Mouse (Mus musculus) testis, adult 2 months (tissue): ENCODE results near the gene Tead4. TPM values are rescaled to one million over a fixed set of nuclear protein-coding genes. Genes with fewer than 3 reads are reported as not detected.

Source experiments
- H3K27ac ChIP-seq: fragments of 200-500 bp; 2 replicates; pipeline ENCODE4 v1.5.1; 2012; ENCODE audit warnings: low read depth, low read length; ENCODE audit not compliant: control insufficient read depth, insufficient read depth
- H3K27me3 ChIP-seq: fragments of 200-500 bp; 2 replicates; pipeline ENCODE4 v1.6.1; 2012; ENCODE audit warnings: mild to moderate bottlenecking, low read length, moderate library complexity; ENCODE audit not compliant: control insufficient read depth, insufficient read depth
- H3K36me3 ChIP-seq: fragments of 200-500 bp; 2 replicates; pipeline ENCODE4 v1.6.1; 2012; ENCODE audit warnings: mild to moderate bottlenecking, low read length; ENCODE audit not compliant: control insufficient read depth, insufficient read depth
- H3K4me1 ChIP-seq: fragments of 200-500 bp; 2 replicates; pipeline ENCODE4 v1.6.1; 2012; ENCODE audit warnings: low read length; ENCODE audit not compliant: control insufficient read depth, insufficient read depth
- H3K4me3 ChIP-seq: fragments of 200-500 bp; 2 replicates; pipeline ENCODE4 v1.5.1; 2012; ENCODE audit warnings: low read depth, mild to moderate bottlenecking, low read length, moderate library complexity, mixed read lengths; ENCODE audit not compliant: control insufficient read depth
- CTCF ChIP-seq: fragments of 200-500 bp; IDR thresholded peaks from 2 replicates; pipeline ENCODE4 v1.5.1; 2012; ENCODE audit warnings: low read depth, mild to moderate bottlenecking, inconsistent platforms, low read length, moderate library complexity; ENCODE audit not compliant: control insufficient read depth, insufficient read depth, insufficient replicate concordance
- POLR2A ChIP-seq: fragments of 200-500 bp; IDR thresholded peaks from 2 replicates; pipeline ENCODE4 v1.6.1; 2012; ENCODE audit warnings: low read depth, mild to moderate bottlenecking, inconsistent platforms, low read length, moderate library complexity; ENCODE audit not compliant: control insufficient read depth
- polyA plus RNA-seq: library from polyadenylated mRNA; depleted of rRNA; stranded (reverse); fragments of >200 nt; gene quantifications from 2 replicates; pipeline ENCODE4 v1.2.3, GENCODE M21; 2012

Gene Tead4
- polyA plus RNA-seq, 1 experiment = 0.05 TPM

- no peaks in the 10 kb centered on the region for H3K27me3 ChIP-seq
- H3K4me1 ChIP-seq = no peaks in the 10 kb centered on the region
- no peak overlapping the region for H3K4me3 ChIP-seq
- no peak overlapping the region for H3K27ac ChIP-seq
- TF ChIP-seq POLR2A (no peak), CTCF (no peak)
- H3K36me3 ChIP-seq = no peaks in the 10 kb centered on the region
Measured at GRCm38 (mm10) chr6:128275506-128276064, 25.0 kb downstream of the Tead4 start.

- no peak for TF ChIP-seq POLR2A
- TF ChIP-seq CTCF = no peak
- H3K4me3 ChIP-seq = no peak overlapping the region
- no peak overlapping the region for H3K27ac ChIP-seq
- no peaks in the 10 kb centered on the region for H3K27me3 ChIP-seq
- no peaks in the 10 kb centered on the region for H3K4me1 ChIP-seq
- H3K36me3 ChIP-seq = no peaks in the 10 kb centered on the region
Measured at GRCm38 (mm10) chr6:128273507-128273906, 27.1 kb downstream of the Tead4 start.

GRCm38 (mm10) chr6:128272754-128273153, 27.9 kb downstream of the Tead4 start:
- no peak for TF ChIP-seq POLR2A
- TF ChIP-seq CTCF = no peak
- H3K36me3 ChIP-seq = no peaks in the 10 kb centered on the region
- H3K27me3 ChIP-seq = no peaks in the 10 kb centered on the region
- H3K4me3 ChIP-seq = no peak overlapping the region
- no peak overlapping the region for H3K27ac ChIP-seq
- no peaks in the 10 kb centered on the region for H3K4me1 ChIP-seq

DNA sequence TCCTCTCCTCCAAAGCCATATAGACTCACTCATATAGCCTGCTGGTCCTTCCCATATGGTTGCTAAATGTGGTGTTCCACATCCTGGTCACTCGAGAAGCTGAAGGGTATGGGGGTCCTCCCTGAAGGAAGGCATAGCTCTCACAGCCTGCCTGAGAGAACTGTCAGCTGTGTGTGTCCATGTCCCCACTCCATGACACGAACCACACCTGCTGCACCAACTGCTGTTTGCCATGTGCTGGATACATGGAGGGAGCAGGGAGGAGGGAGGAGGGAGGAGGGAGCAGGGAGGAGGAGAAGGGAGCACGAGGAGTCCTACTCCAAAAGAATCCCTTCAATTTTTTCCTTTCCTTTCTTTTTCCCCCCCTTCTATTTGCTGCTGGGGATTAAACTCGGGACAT, 30.8 kb downstream of the Tead4 start:
- H3K4me3 ChIP-seq = no peak overlapping the region
- H3K27ac ChIP-seq = no peak overlapping the region
- H3K27me3 ChIP-seq = no peaks in the 10 kb centered on the region
- no peak for TF ChIP-seq POLR2A
- no peak for TF ChIP-seq CTCF
- no peaks in the 10 kb centered on the region for H3K4me1 ChIP-seq
- no peaks in the 10 kb centered on the region for H3K36me3 ChIP-seq

DNA sequence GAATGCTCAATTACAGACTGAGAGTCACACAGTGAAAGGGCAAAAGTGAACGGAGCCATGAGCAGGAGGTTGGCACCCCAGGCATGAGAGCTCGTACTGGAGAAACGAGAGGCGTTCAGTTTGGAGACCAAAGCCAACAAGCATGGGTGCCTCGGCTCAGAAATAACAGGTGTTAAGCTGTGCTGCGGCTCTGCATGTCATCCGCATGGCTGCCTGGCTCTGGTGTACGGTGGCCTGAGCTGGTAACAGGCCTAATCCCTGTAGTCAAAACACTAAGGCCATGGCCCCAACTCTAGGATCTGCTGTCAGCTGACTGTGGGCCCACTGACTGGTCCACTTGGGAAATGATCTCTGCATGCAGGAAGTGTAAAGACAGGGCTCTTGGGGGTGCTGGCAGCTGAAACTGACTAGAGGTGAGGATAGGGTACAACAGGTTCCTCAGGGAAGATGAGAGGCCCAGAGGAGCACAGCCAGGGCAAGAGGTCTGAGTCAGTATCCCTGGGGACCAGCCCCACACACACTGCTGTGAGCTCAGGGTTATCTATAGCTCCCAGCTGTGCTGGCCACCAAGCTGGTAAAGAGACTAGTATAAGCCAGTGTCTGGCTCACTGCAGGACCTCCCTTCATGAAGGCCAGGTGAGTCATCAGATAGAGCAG, 35.6 kb downstream of the Tead4 start:
- H3K27me3 ChIP-seq = no peaks in the 10 kb centered on the region
- H3K4me3 ChIP-seq = no peak overlapping the region
- no peak overlapping the region for H3K27ac ChIP-seq
- TF ChIP-seq CTCF = no peak
- TF ChIP-seq POLR2A = no peak
- H3K4me1 ChIP-seq = no peaks in the 10 kb centered on the region
- H3K36me3 ChIP-seq = no peaks in the 10 kb centered on the region

- no peak for TF ChIP-seq CTCF
- no peak for TF ChIP-seq POLR2A
- Histone ChIP-seq H3K27ac (no peak overlapping the region), H3K36me3 (no peaks in the 10 kb centered on the region), H3K4me3 (no peak overlapping the region), H3K4me1 (no peaks in the 10 kb centered on the region), H3K27me3 (no peaks in the 10 kb centered on the region)
Measured at GRCm38 (mm10) chr6:128261486-128261885, 39.1 kb downstream of the Tead4 start.

DNA sequence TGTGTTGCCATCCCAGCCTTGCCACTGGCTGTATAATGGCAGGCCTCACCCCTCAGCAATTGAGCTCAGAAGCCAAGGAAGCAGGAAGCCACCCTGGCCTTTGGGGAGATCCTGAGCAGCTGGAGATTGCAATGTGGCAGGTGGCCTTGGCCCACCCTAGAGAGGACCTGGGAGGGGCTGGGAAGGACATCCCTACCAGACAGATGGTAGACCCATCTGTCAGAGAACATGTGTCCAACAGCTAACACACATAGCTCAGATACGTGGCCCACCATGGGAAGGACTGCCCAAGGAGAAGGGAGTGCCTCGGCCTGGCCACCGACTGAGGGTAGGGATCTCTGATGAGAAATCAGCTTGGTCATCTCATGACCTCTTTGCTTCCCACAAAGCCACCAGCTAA, 41.4 kb downstream of the Tead4 start:
- Histone ChIP-seq H3K27me3 (no peaks in the 10 kb centered on the region), H3K36me3 (no peaks in the 10 kb centered on the region), H3K4me1 (no peaks in the 10 kb centered on the region), H3K4me3 (no peak overlapping the region), H3K27ac (no peak overlapping the region)
- no peak for TF ChIP-seq POLR2A
- TF ChIP-seq CTCF = no peak
